Mouse (Mus musculus) heart, postnatal 0 days (tissue): ENCODE measurements at regions not wholly inside any gene's neighbourhood (a gene's known extent, or its start where the extent isn't known, plus 50 kb on each side); places are given as distances from the start of the nearest gene placed in this dataset.
A peak's percentile ranks its signal among the peaks of the same experiment; 100 is the strongest.

Experiments
- ATAC-seq: fragments of 200-750 bp; cut with Nextera tagmentation; 2 replicates; pipeline ENCODE4 v1.8.0; 2017; ENCODE audit warnings: low read depth, moderate number of reproducible peaks, moderate library complexity; ENCODE audit not compliant: insufficient read depth
- DNase-seq: peaks from one replicate; pipeline ENCODE4 v3.0.0-alpha.2; 2016; ENCODE audit warnings: low spot score
- H3K27ac ChIP-seq: fragments of 300-500 bp; sonication (generic); 2 replicates; pipeline ENCODE4 v1.5.1; 2014; ENCODE audit warnings: low read depth, mild to moderate bottlenecking
- H3K27me3 ChIP-seq: fragments of 300-500 bp; sonication (generic); 2 replicates; pipeline ENCODE4 v1.6.1; 2014; ENCODE audit warnings: low read length, mixed read lengths; ENCODE audit not compliant: control insufficient read depth, insufficient read depth
- H3K36me3 ChIP-seq: fragments of 300-500 bp; sonication (generic); replicated peaks from 2 replicates; pipeline ENCODE4 v1.6.1; 2014; ENCODE audit warnings: low read length, mixed read lengths; ENCODE audit not compliant: control insufficient read depth, insufficient read depth
- H3K4me1 ChIP-seq: fragments of 300-500 bp; sonication (generic); 2 replicates; pipeline ENCODE4 v1.6.1; 2014; ENCODE audit warnings: antibody characterized with exemption; ENCODE audit not compliant: control insufficient read depth, insufficient read depth
- H3K4me2 ChIP-seq: fragments of 300-500 bp; sonication (generic); 2 replicates; pipeline ENCODE4 v1.6.1; 2014; ENCODE audit warnings: low read depth, mild to moderate bottlenecking, low read length, moderate library complexity
- H3K4me3 ChIP-seq: fragments of 300-500 bp; sonication (generic); 2 replicates; pipeline ENCODE4 v1.5.1; 2014; ENCODE audit warnings: low read depth, low read length
- H3K9ac ChIP-seq: fragments of 300-500 bp; sonication (generic); replicated peaks from 2 replicates; pipeline ENCODE4 v1.6.1; 2014; ENCODE audit warnings: low read depth, low read length, mixed read lengths
- H3K9me3 ChIP-seq: fragments of 300-500 bp; sonication (generic); replicated peaks from 2 replicates; pipeline ENCODE4 v1.6.1; 2016; ENCODE audit warnings: low read length; ENCODE audit not compliant: control insufficient read depth
- CTCF ChIP-seq: IDR thresholded peaks from 2 replicates; pipeline ENCODE4 v1.5.1; 2016; ENCODE audit warnings: antibody characterized with exemption, control low read depth, low read depth
- EP300 ChIP-seq: IDR thresholded peaks from 2 replicates; pipeline ENCODE4 v1.6.1; 2016; ENCODE audit warnings: antibody characterized with exemption, low read depth
- WGBS: fragments of 180-500 bp; shearing (Covaris S2); extraction: QIAGEN DNeasy Blood & Tissue Kit; methylation state at CpG from one replicate; pipeline ENCODE4 v1.1.7; 2014; 5-methylcytosine and 5-hydroxymethylcytosine counted together

DNA sequence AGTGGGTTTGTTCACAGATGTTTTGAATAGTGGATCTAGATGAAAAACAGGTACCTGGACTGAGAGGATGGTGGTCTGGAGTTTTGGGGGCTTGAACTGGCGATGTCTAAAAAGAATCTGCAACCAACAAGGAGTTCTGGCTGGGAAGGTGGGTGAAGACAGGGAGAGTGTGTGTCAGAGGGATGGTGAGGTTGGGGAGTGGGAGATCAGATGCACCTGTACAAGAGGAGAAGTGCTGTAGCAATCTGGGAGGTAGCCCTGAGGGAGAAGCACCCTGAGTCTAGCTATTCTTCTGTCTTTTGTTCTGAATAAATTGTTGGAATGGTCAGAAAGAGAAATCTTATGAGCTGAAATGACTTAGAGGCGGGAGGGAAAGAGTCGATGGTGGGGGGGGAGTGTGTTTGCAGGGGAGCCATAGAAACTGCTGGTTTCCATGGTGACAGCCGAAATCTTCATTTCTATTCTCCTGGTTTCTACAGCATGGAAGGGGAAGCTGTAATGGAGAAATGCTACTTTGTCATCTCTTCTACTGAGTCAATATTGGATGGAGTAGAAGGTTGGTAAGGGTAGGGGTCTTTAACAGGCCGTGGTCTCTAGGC, 75.1 kb upstream of the Calcoco1 start:
- ATAC-seq (no peak), DNase-seq (no peak)
- Histone ChIP-seq H3K4me3 (no peak overlapping the region), H3K9me3 (no peaks in the 10 kb centered on the region), H3K9ac (no peak overlapping the region), H3K27me3 (peaks cover 23% of the 10 kb centered on the region; the same call in 1 of the 2 replicates), H3K4me2 (no peak overlapping the region), H3K27ac (no peak overlapping the region), H3K36me3 (no peaks in the 10 kb centered on the region), H3K4me1 (no peaks in the 10 kb centered on the region)
- WGBS, result 66% methylated on average over 5 of the region's 5 CpGs
- no peak for TF ChIP-seq CTCF
- TF ChIP-seq EP300, result no peak

DNA sequence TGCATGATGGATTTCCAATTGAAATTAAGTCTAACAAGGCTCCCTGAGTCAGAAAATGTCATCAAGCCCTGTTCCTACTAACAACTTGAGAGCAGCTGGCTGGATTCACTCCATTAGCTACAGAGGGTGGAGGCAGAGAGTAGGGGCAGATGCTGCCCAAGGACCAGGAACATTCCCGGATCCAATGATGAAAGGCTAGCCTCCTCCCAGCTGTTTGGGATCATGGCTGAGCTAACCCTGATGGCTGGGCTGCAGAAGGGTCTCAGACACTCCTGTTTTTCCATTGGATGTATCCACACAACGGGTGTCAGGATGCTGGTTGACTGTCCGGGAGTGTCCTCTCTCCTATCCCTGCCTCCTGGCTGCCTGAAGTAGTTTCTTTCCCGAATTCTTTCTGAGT, 78.1 kb upstream of the Calcoco1 start:
- Histone ChIP-seq H3K9me3 (no peaks in the 10 kb centered on the region), H3K27ac (no peak overlapping the region), H3K4me2 (no peak overlapping the region), H3K36me3 (no peaks in the 10 kb centered on the region), H3K9ac (no peak overlapping the region), H3K27me3 (peaks cover 25% of the 10 kb centered on the region; the same call in 1 of the 2 replicates), H3K4me1 (no peaks in the 10 kb centered on the region), H3K4me3 (no peak overlapping the region)
- WGBS, result 66% methylated on average over 4 of the region's 4 CpGs
- DNase-seq (no peak), ATAC-seq (no peak)
- TF ChIP-seq EP300 (no peak), CTCF (no peak)

DNA sequence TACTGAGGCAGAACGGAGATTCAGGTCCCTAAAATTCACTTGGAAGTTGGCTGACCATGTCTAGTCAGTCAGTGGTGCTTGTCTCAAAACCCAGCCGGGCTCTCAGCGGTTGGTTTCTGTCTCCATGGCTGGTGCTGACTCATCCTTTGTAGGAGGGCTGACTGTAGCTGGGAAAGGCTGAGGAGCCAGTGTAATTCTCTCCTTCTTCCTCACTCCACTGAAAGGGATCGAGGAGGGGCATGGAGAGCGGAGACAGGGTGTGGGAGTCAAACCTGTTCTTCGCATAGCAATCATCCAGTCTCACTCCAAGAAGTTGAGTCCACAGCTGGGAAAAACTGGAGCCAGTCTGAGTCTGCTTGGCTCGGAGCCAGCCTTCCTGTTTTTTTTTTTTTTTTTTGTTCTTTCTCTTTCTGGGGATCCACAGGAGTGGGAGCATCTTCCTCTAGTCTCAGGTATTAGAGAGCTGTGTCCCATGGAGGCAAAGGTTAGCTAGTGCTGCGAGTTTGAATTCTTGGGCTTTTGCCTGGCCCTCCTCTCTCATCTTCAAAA, 80.4 kb upstream of the Calcoco1 start:
- Histone ChIP-seq H3K9me3 (no peaks in the 10 kb centered on the region), H3K4me1 (no peaks in the 10 kb centered on the region), H3K4me3 (no peak overlapping the region), H3K27ac (no peak overlapping the region), H3K27me3 (peaks cover 16% of the 10 kb centered on the region; the same call in 1 of the 2 replicates), H3K36me3 (no peaks in the 10 kb centered on the region), H3K4me2 (no peak overlapping the region), H3K9ac (no peak overlapping the region)
- TF ChIP-seq CTCF (no peak), EP300 (no peak)
- WGBS, result 52% methylated on average over 8 of the region's 8 CpGs
- DNase-seq (no peak), ATAC-seq (no peak)

DNA sequence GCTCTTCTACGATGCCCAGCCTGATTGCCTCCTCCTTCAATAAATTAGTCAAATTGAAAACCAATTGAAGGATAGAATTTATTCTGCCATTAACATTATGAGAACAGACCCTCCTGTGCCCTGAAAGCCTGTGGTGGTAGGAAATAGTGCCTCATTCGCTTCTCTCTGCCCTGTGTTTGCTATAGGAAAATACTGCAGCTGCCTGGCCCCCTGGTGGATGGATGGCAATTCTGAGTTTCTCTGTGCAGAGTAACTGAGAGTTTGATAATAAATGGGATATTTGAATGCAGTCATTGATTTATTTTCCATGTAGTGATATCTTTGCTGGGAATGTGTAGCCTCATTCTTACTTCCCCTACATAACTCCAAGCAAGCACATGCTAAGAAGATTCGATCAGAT, 85.4 kb upstream of the Calcoco1 start:
- ATAC-seq (no peak), DNase-seq (no peak)
- TF ChIP-seq CTCF (peak; percentile 47), EP300 (no peak)
- no peak overlapping the region for H3K4me2 ChIP-seq
- no peaks in the 10 kb centered on the region for H3K36me3 ChIP-seq
- H3K27me3 ChIP-seq, result 0 out of 2 replicates have a peak, but pooled peaks cover 16% of the 10 kb centered on the region
- H3K4me3 ChIP-seq, result no peak overlapping the region
- no peak overlapping the region for H3K9ac ChIP-seq
- WGBS, result 58% methylated on average over 3 of the region's 3 CpGs
- H3K9me3 ChIP-seq, result no peaks in the 10 kb centered on the region
- H3K27ac ChIP-seq, result no peak overlapping the region
- H3K4me1 ChIP-seq, result no peaks in the 10 kb centered on the region

DNA sequence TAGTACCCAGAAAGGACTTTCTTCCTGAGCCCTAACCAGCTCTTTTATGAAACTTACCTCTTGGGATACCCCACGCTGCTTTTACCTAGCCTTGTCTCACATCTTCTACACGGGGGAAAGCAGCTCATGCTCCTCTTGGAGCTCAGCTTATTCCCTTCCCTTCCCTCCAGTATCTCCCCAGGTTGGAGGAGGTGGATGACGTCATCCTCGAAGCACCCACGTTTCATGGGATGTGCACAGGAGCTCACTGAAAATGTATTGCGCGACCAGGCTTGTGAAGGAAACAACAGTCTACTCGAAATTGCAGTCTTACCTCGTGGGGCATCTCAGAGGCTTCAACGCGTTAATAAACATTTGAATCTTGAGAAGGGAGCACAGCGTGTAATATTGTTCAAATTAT, 97.2 kb upstream of the Calcoco1 start:
- DNase-seq (no peak), ATAC-seq (no peak)
- Histone ChIP-seq H3K36me3 (no peaks in the 10 kb centered on the region), H3K9me3 (no peaks in the 10 kb centered on the region), H3K4me3 (no peak overlapping the region), H3K9ac (no peak overlapping the region), H3K4me1 (no peaks in the 10 kb centered on the region), H3K27me3 (0 out of 2 replicates have a peak, but pooled peaks cover 8% of the 10 kb centered on the region), H3K4me2 (no peak overlapping the region), H3K27ac (no peak overlapping the region)
- no peak for TF ChIP-seq EP300
- no peak for TF ChIP-seq CTCF
- 62% methylated on average over 12 of the region's 12 CpGs for WGBS

DNA sequence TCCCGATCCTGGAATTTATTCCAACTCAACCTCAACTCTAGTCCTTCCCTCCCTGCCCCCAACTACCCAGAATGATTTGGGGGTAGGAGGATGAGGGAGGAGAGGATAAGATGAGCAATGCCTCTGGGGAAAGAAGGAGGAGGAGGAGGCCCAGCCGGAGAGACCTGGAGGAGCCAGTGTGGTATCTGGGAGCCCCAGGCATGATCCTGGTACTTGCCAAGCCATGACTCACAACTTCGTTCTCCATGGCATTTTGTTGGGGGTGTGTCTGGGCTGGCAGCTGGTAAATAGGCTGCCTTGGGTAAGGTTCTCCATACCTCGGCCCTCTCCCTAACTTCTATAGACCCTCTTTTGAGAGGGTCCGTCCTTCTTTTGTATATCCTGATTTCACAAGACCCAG, 81.2 kb upstream of the Hoxc13 start:
- Histone ChIP-seq H3K27me3 (no peaks in the 10 kb centered on the region), H3K27ac (no peak overlapping the region), H3K36me3 (no peaks in the 10 kb centered on the region), H3K9ac (no peak overlapping the region), H3K4me2 (no peak overlapping the region), H3K9me3 (no peaks in the 10 kb centered on the region), H3K4me1 (no peaks in the 10 kb centered on the region), H3K4me3 (no peak overlapping the region)
- no peak for ATAC-seq
- no peak for TF ChIP-seq CTCF
- no peak for TF ChIP-seq EP300
- WGBS, result 50% methylated on average over 5 of the region's 5 CpGs
- DNase-seq, result no peak
